Mouse (Mus musculus): ENCODE results near the gene Ganab.
"Not testable (repeated sequence)": the region's sequence is repeated elsewhere in the genome, so short reads cannot be mapped to it uniquely, and the experiment has no call there.

Gene Ganab

GRCm38 (mm10) chr19:8897865-8898495 is at the start of gene Ganab:
Gene Ganab (plus strand): TSS chr19:8898071.
- DNase-seq, result peak; percentile 95

GRCm38 (mm10) chr19:8848356-8848755 is 49.5 kb upstream of the Ganab start:
- DNase-seq, result no peak

- DNase-seq, result no peak
These were observed 47.4 kb upstream of the Ganab start, which contains the start of gene Lrrn4cl for GRCm38 (mm10) chr19:8850402-8850901. Gene Lrrn4cl (plus strand): TSS chr19:8850768.

- DNase-seq, result no peak
These were observed 46.2 kb upstream of the Ganab start for GRCm38 (mm10) chr19:8851639-8852038.

- no peak for DNase-seq
These were observed 45.5 kb upstream of the Ganab start for GRCm38 (mm10) chr19:8852236-8852928.

GRCm38 (mm10) chr19:8853117-8853516 is 44.8 kb upstream of the Ganab start:
- no peak for DNase-seq

GRCm38 (mm10) chr19:8857689-8858088 is 40.2 kb upstream of the Ganab start:
- peak; percentile 71 for DNase-seq

- peak; percentile 69 for DNase-seq
These were observed 38.9 kb upstream of the Ganab start for GRCm38 (mm10) chr19:8859018-8859417.

GRCm38 (mm10) chr19:8864265-8864664 is 33.6 kb upstream of the Ganab start:
- peak; percentile 39 for DNase-seq

- not testable (repeated sequence) for DNase-seq
These were observed 27.5 kb upstream of the Ganab start for GRCm38 (mm10) chr19:8870381-8870780.

- DNase-seq, result peak; percentile 30
These were observed 27.0 kb upstream of the Ganab start for GRCm38 (mm10) chr19:8870838-8871237.

GRCm38 (mm10) chr19:8871267-8872186 is 26.3 kb upstream of the Ganab start, which contains the start of gene Ubxn1:
Gene Ubxn1 (plus strand): TSS chr19:8871496.
- DNase-seq, result peak; percentile 93

- DNase-seq, result no peak
These were observed 25.5 kb upstream of the Ganab start for GRCm38 (mm10) chr19:8872266-8872840.

- DNase-seq, result no peak
These were observed 22.8 kb upstream of the Ganab start for GRCm38 (mm10) chr19:8875031-8875430.

- peak; percentile 93 for DNase-seq
These were observed 17.4 kb upstream of the Ganab start, which contains the start of gene Uqcc3 for GRCm38 (mm10) chr19:8880311-8881033. Gene Uqcc3 (minus strand): TSS chr19:8880923.

- DNase-seq, result no peak
These were observed 16.9 kb upstream of the Ganab start for GRCm38 (mm10) chr19:8881034-8881392.

GRCm38 (mm10) chr19:8883616-8884015 is 14.3 kb upstream of the Ganab start, which contains the start of the genes Lbhd1 and Gm49403:
Gene Lbhd1 (plus strand): TSS chr19:8883732.
Gene Gm49403 (plus strand): TSS chr19:8883930.
- no peak for DNase-seq

- no peak for DNase-seq
These were observed 10.8 kb upstream of the Ganab start for GRCm38 (mm10) chr19:8886916-8887584.

- no peak for DNase-seq
These were observed 10.0 kb upstream of the Ganab start for GRCm38 (mm10) chr19:8887585-8888463.

All from thymus, postnatal 4 days (tissue).